Mouse (Mus musculus) lung, postnatal 0 days (tissue): ENCODE results near the gene Rpa2. TPM values are rescaled to one million over a fixed set of nuclear protein-coding genes. Genes with fewer than 3 reads are reported as not detected.
"Not testable (repeated sequence)": the region's sequence is repeated elsewhere in the genome, so short reads cannot be mapped to it uniquely, and the experiment has no call there.

ENCODE experiments used
- ATAC-seq: fragments of 200-750 bp; cut with Nextera tagmentation; 2 replicates; pipeline ENCODE4 v1.8.0; 2017; ENCODE audit warnings: moderate library complexity
- DNase-seq: peaks from one replicate; pipeline ENCODE4 v3.0.0-alpha.2; 2016; ENCODE audit warnings: low spot score
- H3K27ac ChIP-seq: fragments of 300-500 bp; sonication (generic); 2 replicates; pipeline ENCODE4 v1.5.1; 2014; ENCODE audit warnings: antibody characterized with exemption, mild to moderate bottlenecking, low read length, mixed read lengths
- H3K27me3 ChIP-seq: fragments of 300-500 bp; sonication (generic); replicated peaks from 2 replicates; pipeline ENCODE4 v1.6.1; 2014; ENCODE audit warnings: low read length, mixed read lengths; ENCODE audit not compliant: insufficient read depth
- H3K36me3 ChIP-seq: fragments of 300-500 bp; sonication (generic); 2 replicates; pipeline ENCODE4 v1.6.1; 2014; ENCODE audit warnings: low read length, mixed read lengths; ENCODE audit not compliant: insufficient read depth
- H3K4me1 ChIP-seq: fragments of 300-500 bp; sonication (generic); 2 replicates; pipeline ENCODE4 v1.6.1; 2014; ENCODE audit warnings: antibody characterized with exemption, low read depth, low read length, mixed read lengths; ENCODE audit not compliant: insufficient read depth
- H3K4me2 ChIP-seq: fragments of 300-500 bp; sonication (generic); replicated peaks from 2 replicates; pipeline ENCODE4 v1.6.1; 2014; ENCODE audit warnings: low read depth, mild to moderate bottlenecking, low read length, moderate library complexity, mixed read lengths
- H3K4me3 ChIP-seq: fragments of 300-500 bp; sonication (generic); 2 replicates; pipeline ENCODE4 v1.5.1; 2014; ENCODE audit warnings: low read depth, low read length
- H3K9ac ChIP-seq: fragments of 300-500 bp; sonication (generic); replicated peaks from 2 replicates; pipeline ENCODE4 v1.6.1; 2014; ENCODE audit warnings: low read depth, mild to moderate bottlenecking
- H3K9me3 ChIP-seq: fragments of 300-500 bp; sonication (generic); 2 replicates; pipeline ENCODE4 v1.6.1; 2016; ENCODE audit warnings: low read length, mixed read lengths
- CTCF ChIP-seq: IDR thresholded peaks from 2 replicates; pipeline ENCODE4 v1.5.1; 2016; ENCODE audit warnings: antibody characterized with exemption, mild to moderate bottlenecking
- EP300 ChIP-seq: IDR thresholded peaks from 2 replicates; pipeline ENCODE4 v1.6.1; 2016; ENCODE audit warnings: antibody characterized with exemption, mild to moderate bottlenecking, control low read depth
- WGBS: fragments of 180-500 bp; shearing (Covaris S2); extraction: QIAGEN DNeasy Blood & Tissue Kit; methylation state at CpG from one replicate; pipeline ENCODE4 v1.1.7; 2014; 5-methylcytosine and 5-hydroxymethylcytosine counted together
- polyA plus RNA-seq: library from polyadenylated mRNA; unstranded; fragments of >200 nt; fragmentation: Nextera tagmentation; extraction: Ambion mirVana; gene quantifications from 2 replicates; pipeline ENCODE4 v1.2.1, GENCODE M21; 2015

The Rpa2 gene
- polyA plus RNA-seq, 1 experiment from 2014 or later: 23.9 TPM

DNA sequence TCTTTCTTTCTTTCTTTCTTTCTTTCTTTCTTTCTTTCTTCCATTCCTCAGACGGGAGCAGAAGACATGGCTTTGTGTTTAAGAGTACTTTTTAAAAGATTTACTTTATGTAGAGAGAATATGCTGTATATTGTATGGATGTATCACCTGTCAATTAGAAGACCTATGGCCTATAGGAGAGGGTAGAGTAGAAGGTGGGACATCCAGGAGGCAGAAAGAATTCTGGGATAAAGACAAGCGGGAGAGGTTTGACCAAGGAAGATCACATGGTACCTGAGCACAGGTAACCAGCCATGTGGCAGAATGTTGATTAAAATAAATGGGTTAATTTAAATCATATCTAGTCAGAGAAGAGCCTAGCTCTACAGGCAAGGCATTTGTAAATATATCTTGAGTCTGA is 33.4 kb upstream of the Rpa2 start:
- Histone ChIP-seq H3K9me3 (no peaks in the 10 kb centered on the region), H3K27me3 (no peaks in the 10 kb centered on the region), H3K4me2 (no peak overlapping the region), H3K27ac (no peak overlapping the region), H3K4me3 (no peak overlapping the region), H3K36me3 (no peaks in the 10 kb centered on the region), H3K9ac (no peak overlapping the region), H3K4me1 (peaks cover 11% of the 10 kb centered on the region; the same call in 1 of the 2 replicates)
- no peak for ATAC-seq
- 95% methylated on average over 2 of the region's 2 CpGs for WGBS
- TF ChIP-seq EP300: no peak
- TF ChIP-seq CTCF: no peak
- no peak for DNase-seq

DNA sequence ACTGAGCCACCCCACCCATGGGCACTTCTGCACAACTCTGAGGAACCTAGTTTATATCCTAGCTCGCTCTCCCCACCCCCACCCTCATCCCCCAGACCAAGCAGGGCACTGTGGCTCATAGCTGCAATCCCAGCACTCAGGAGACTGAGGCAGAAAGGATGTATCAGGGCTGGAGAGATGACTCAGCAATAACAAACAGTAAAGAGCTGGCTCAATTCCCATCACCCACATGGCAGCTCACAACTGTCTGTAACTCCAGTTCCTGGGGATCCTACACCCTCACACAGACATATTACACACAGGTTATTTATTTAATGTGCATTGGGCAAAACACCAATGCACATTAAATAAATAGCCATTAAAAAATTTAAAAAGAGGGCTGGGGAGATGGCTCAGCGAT is 32.7 kb upstream of the Rpa2 start:
- no peak for DNase-seq
- no peaks in the 10 kb centered on the region for H3K9me3 ChIP-seq
- WGBS: 77% methylated on average over 2 of the region's 2 CpGs
- H3K4me2 ChIP-seq: no peak overlapping the region
- no peak overlapping the region for H3K4me3 ChIP-seq
- ATAC-seq: no peak
- H3K27ac ChIP-seq: no peak overlapping the region
- no peaks in the 10 kb centered on the region for H3K36me3 ChIP-seq
- H3K4me1 ChIP-seq: peaks cover 11% of the 10 kb centered on the region; the same call in 1 of the 2 replicates
- TF ChIP-seq CTCF: no peak
- TF ChIP-seq EP300: no peak
- no peak overlapping the region for H3K9ac ChIP-seq
- no peaks in the 10 kb centered on the region for H3K27me3 ChIP-seq

GRCm38 (mm10) chr4:132735894-132736293 is 32.2 kb upstream of the Rpa2 start:
- no peak for TF ChIP-seq EP300
- no peak for TF ChIP-seq CTCF
- no peak overlapping the region for H3K4me3 ChIP-seq
- no peak overlapping the region for H3K9ac ChIP-seq
- peaks cover 11% of the 10 kb centered on the region; the same call in 1 of the 2 replicates for H3K4me1 ChIP-seq
- no peak overlapping the region for H3K27ac ChIP-seq
- H3K9me3 ChIP-seq: no peaks in the 10 kb centered on the region
- H3K36me3 ChIP-seq: no peaks in the 10 kb centered on the region
- H3K4me2 ChIP-seq: no peak overlapping the region
- DNase-seq: no peak
- no peak for ATAC-seq
- H3K27me3 ChIP-seq: no peaks in the 10 kb centered on the region
- 56% methylated on average over 3 of the region's 3 CpGs for WGBS

DNA sequence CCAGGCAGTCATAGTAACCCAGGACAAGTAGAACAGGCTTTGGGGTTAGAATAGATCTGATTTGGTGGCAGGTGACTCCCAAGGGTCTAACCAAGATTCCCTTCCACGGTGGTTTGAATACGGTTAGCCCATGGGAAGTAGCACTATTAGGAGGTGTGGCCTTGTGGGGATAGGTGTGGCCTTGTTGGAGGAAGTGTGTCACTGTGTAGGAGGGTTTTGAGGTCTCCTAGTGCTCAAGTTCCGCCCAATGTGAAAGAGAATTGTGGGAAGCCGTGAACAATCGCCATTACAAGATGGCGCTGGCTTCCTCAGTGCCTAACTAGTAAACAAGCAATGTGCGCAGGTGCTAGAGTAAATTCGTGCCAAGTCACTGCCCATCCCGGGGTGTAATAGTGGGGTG is 31.0 kb upstream of the Rpa2 start:
- DNase-seq, H3K36me3 ChIP-seq, ATAC-seq, H3K4me3 ChIP-seq, H3K27me3 ChIP-seq, H3K27ac ChIP-seq, H3K4me1 ChIP-seq, H3K9ac ChIP-seq, H3K4me2 ChIP-seq, H3K9me3 ChIP-seq: not testable (repeated sequence)
- 90% methylated on average over 9 of the region's 9 CpGs for WGBS

DNA sequence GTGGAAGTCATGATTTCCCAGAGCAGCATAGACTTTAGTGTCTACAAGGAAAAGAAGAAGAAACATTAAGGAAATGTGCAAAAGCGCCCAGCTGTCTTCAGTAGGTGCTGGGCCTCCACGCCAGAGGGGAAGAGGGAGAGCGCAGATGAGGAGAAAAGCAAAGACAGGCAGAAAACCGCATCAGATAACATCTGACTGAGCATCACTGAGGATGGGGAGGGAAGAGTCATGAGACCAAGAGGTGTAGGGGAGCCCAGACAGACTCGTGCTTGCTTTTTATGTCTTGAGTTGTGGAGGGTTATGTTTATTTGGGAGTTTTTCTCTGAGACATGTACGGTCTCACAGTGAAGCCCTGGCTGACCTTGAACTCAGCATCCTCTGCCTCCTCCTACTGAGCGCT is 26.6 kb upstream of the Rpa2 start:
- no peak overlapping the region for H3K27ac ChIP-seq
- ATAC-seq (no peak), DNase-seq (no peak)
- no peak overlapping the region for H3K9ac ChIP-seq
- TF ChIP-seq CTCF: no peak
- TF ChIP-seq EP300: no peak
- no peak overlapping the region for H3K4me3 ChIP-seq
- H3K9me3 ChIP-seq: no peaks in the 10 kb centered on the region
- 89% methylated on average over 7 of the region's 7 CpGs for WGBS
- H3K4me1 ChIP-seq: no peaks in the 10 kb centered on the region
- H3K4me2 ChIP-seq: no peak overlapping the region
- no peaks in the 10 kb centered on the region for H3K27me3 ChIP-seq
- no peaks in the 10 kb centered on the region for H3K36me3 ChIP-seq

- no peak overlapping the region for H3K4me2 ChIP-seq
- no peak for TF ChIP-seq CTCF
- TF ChIP-seq EP300: no peak
- no peak overlapping the region for H3K9ac ChIP-seq
- no peaks in the 10 kb centered on the region for H3K27me3 ChIP-seq
- H3K27ac ChIP-seq: no peak overlapping the region
- H3K9me3 ChIP-seq: no peaks in the 10 kb centered on the region
- WGBS: 72% methylated on average over 11 of the region's 11 CpGs
- DNase-seq (no peak), ATAC-seq (no peak)
- H3K36me3 ChIP-seq: no peaks in the 10 kb centered on the region
- H3K4me1 ChIP-seq: no peaks in the 10 kb centered on the region
- H3K4me3 ChIP-seq: no peak overlapping the region
These were observed 23.9 kb upstream of the Rpa2 start for GRCm38 (mm10) chr4:132743992-132744911.
